Mouse (Mus musculus): ENCODE data around the gene Ern1. TPM values are rescaled to one million over a fixed set of nuclear protein-coding genes. Genes with fewer than 3 reads are reported as not detected.

The Ern1 gene
- polyA plus RNA-seq, 1 experiment = 18.1 TPM

DNA sequence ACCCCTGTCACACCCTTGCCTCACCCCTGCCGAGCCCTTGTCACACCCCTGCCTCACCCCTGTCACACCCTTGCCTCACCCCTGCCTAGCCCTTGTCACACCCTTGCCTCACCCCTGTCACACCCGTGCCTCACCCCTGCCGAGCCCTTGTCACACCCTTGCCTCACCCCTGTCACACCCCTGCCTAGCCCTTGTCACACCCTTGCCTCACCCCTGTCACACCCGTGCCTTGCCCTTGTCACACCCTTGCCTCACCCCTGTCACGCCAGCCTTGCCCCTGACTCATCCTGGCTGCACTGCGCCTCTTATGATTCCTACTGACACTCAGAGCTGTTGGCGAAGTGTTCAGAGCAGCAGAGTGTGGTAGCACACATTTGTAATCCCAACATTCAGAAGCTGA lies 20.0 kb upstream of the Ern1 start:
- Histone ChIP-seq H3K4me1 (replicated peaks; ENCODE audit: control insufficient read depth, insufficient read depth, low read length) (no peaks in the 10 kb centered on the region), H3K4me3 (ENCODE audit: control insufficient read depth, insufficient read depth, low read length) (no peak overlapping the region), H3K36me3 (ENCODE audit: control insufficient read depth, insufficient read depth, low read length) (peaks cover 3% of the 10 kb centered on the region; the same call in 1 of the 2 replicates), H3K27ac (ENCODE audit: control insufficient read depth, insufficient read depth, low read length) (no peak overlapping the region), H3K27me3 (ENCODE audit: control insufficient read depth, insufficient read depth, low read length) (no peaks in the 10 kb centered on the region)
- WGBS = 96% methylated on average over 7 of the region's 7 CpGs
- TF ChIP-seq POLR2A (IDR thresholded peaks at IDR 0.05; ENCODE audit: control insufficient read depth, extremely low read depth, insufficient read depth, low read length, poor library complexity) (no peak), CTCF (IDR thresholded peaks at IDR 0.05; ENCODE audit: borderline replicate concordance, control insufficient read depth, extremely low read depth, insufficient read depth, low read length, poor library complexity) (no peak)
- no peak for DNase-seq

DNA sequence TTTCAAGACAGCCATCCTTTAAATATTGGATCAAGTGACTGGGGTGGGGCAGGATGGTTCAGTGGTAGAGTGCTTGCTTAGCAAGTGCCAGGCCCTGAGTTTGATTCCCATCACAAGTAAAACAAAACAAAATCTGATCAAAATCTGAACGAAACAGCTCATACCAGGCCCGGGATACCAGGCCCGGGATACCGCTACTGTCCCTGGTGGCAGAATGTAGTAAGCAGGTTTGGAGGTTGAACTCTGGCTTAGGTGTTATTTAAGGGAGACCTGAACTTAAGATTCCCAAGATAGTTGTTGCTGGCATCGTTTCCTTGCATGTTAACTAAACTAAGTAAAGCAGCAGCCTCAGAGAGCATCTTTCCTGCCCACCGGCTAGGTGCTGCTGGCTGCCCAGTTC lies 18.6 kb upstream of the Ern1 start:
- Histone ChIP-seq H3K36me3 (ENCODE audit: control insufficient read depth, insufficient read depth, low read length) (no peaks in the 10 kb centered on the region; the same call in 1 of the 2 replicates), H3K27me3 (ENCODE audit: control insufficient read depth, insufficient read depth, low read length) (no peaks in the 10 kb centered on the region), H3K4me3 (ENCODE audit: control insufficient read depth, insufficient read depth, low read length) (no peak overlapping the region), H3K27ac (ENCODE audit: control insufficient read depth, insufficient read depth, low read length) (no peak overlapping the region), H3K4me1 (replicated peaks; ENCODE audit: control insufficient read depth, insufficient read depth, low read length) (peaks cover 5% of the 10 kb centered on the region)
- TF ChIP-seq POLR2A (IDR thresholded peaks at IDR 0.05; ENCODE audit: control insufficient read depth, extremely low read depth, insufficient read depth, low read length, poor library complexity) (no peak), CTCF (IDR thresholded peaks at IDR 0.05; ENCODE audit: borderline replicate concordance, control insufficient read depth, extremely low read depth, insufficient read depth, low read length, poor library complexity) (no peak)
- 97% methylated on average over 6 of the region's 6 CpGs for WGBS
- DNase-seq = no peak

- Histone ChIP-seq H3K36me3 (ENCODE audit: control insufficient read depth, insufficient read depth, low read length) (no peaks in the 10 kb centered on the region), H3K27me3 (ENCODE audit: control insufficient read depth, insufficient read depth, low read length) (no peaks in the 10 kb centered on the region), H3K4me1 (replicated peaks; ENCODE audit: control insufficient read depth, insufficient read depth, low read length) (peaks cover 5% of the 10 kb centered on the region), H3K27ac (ENCODE audit: control insufficient read depth, insufficient read depth, low read length) (no peak overlapping the region), H3K4me3 (ENCODE audit: control insufficient read depth, insufficient read depth, low read length) (no peak overlapping the region)
- TF ChIP-seq POLR2A (IDR thresholded peaks at IDR 0.05; ENCODE audit: control insufficient read depth, extremely low read depth, insufficient read depth, low read length, poor library complexity) = no peak
- TF ChIP-seq CTCF (IDR thresholded peaks at IDR 0.05; ENCODE audit: borderline replicate concordance, control insufficient read depth, extremely low read depth, insufficient read depth, low read length, poor library complexity) = no peak
- no peak for DNase-seq
Measured at GRCm38 (mm10) chr11:106504129-106504528, 16.5 kb upstream of the Ern1 start.

DNA sequence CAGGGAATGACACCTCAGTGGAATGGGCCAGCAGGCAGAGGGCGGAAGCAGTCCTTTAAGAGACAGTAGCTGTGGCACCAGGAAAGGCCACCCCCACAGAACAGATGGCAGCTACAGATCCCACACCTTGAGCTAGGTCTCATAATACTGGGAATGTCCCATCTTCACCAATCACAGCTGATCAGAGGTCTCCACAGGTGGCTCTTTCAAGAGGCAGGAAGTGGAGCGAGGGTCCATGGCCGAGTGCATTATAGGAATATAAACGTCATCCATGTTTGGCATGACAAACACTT lies 15.7 kb upstream of the Ern1 start:
- TF ChIP-seq POLR2A (IDR thresholded peaks at IDR 0.05; ENCODE audit: control insufficient read depth, extremely low read depth, insufficient read depth, low read length, poor library complexity) = no peak
- no peak for TF ChIP-seq CTCF (IDR thresholded peaks at IDR 0.05; ENCODE audit: borderline replicate concordance, control insufficient read depth, extremely low read depth, insufficient read depth, low read length, poor library complexity)
- Histone ChIP-seq H3K4me1 (replicated peaks; ENCODE audit: control insufficient read depth, insufficient read depth, low read length) (peaks cover 5% of the 10 kb centered on the region), H3K27ac (ENCODE audit: control insufficient read depth, insufficient read depth, low read length) (no peak overlapping the region), H3K4me3 (ENCODE audit: control insufficient read depth, insufficient read depth, low read length) (no peak overlapping the region), H3K36me3 (ENCODE audit: control insufficient read depth, insufficient read depth, low read length) (no peaks in the 10 kb centered on the region), H3K27me3 (ENCODE audit: control insufficient read depth, insufficient read depth, low read length) (no peaks in the 10 kb centered on the region)
- WGBS = 86% methylated on average over 4 of the region's 4 CpGs
- no peak for DNase-seq

DNA sequence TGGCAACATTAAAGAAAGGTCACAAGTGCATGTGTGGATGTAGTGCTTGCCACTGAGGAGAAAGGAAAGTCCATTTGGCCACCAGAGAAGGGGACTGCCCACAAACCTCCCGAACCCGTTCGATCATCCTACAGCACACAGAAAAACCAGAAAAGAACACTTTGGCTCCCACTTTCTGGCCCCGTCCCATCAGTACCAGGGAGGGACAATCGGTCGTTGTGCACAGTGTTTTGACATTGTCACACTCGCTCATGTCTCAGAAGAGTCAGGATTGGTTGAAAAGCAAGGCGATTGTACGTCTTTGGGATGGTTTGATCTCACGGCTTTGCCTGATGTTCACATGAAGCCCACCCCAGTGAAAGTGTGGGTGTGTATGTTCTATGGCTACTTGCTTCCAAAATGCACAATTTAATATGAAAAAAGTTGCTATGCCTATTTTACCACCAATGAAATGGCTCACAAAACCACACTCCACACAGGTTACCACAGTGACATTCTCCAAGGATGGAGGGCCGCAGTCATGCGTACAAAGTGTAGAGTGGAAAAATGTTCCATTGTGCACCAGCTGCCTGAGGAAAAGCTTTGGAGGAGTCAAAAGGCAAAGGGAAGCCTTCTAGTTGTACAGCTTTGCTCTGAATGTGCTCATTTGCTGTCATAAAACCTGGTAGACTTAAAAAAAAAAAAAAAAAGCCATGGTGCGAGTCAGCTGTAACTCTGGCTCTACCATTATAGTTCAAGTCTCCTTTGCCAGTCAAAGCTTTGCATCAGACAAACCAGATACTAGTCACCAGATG lies 15.2 kb upstream of the Ern1 start:
- DNase-seq = no peak
- Histone ChIP-seq H3K27ac (ENCODE audit: control insufficient read depth, insufficient read depth, low read length) (no peak overlapping the region), H3K36me3 (ENCODE audit: control insufficient read depth, insufficient read depth, low read length) (no peaks in the 10 kb centered on the region), H3K4me1 (replicated peaks; ENCODE audit: control insufficient read depth, insufficient read depth, low read length) (peaks cover 5% of the 10 kb centered on the region), H3K27me3 (ENCODE audit: control insufficient read depth, insufficient read depth, low read length) (no peaks in the 10 kb centered on the region), H3K4me3 (ENCODE audit: control insufficient read depth, insufficient read depth, low read length) (no peak overlapping the region)
- TF ChIP-seq CTCF (IDR thresholded peaks at IDR 0.05; ENCODE audit: borderline replicate concordance, control insufficient read depth, extremely low read depth, insufficient read depth, low read length, poor library complexity) (no peak), POLR2A (IDR thresholded peaks at IDR 0.05; ENCODE audit: control insufficient read depth, extremely low read depth, insufficient read depth, low read length, poor library complexity) (no peak)
- WGBS = 90% methylated on average over 13 of the region's 13 CpGs

DNA sequence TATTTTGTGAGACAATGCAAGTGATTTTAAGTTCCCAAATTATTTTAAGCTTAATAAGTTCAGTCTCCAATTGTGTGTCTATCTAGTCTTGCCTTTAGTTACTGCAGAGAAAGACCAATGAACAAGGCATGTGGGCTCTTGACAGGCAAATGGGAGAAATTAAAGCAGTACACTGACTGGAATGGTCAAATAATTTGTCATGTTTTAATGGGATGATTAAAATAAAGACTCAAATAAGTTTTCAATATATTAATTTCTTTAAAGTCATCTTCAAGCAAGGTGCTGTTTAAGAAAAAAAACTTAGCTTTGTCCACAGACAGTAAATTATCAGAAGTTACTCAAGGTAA lies 14.5 kb upstream of the Ern1 start:
- H3K27me3 ChIP-seq (ENCODE audit: control insufficient read depth, insufficient read depth, low read length) = no peaks in the 10 kb centered on the region
- H3K27ac ChIP-seq (ENCODE audit: control insufficient read depth, insufficient read depth, low read length) = no peak overlapping the region
- H3K36me3 ChIP-seq (ENCODE audit: control insufficient read depth, insufficient read depth, low read length) = no peaks in the 10 kb centered on the region
- DNase-seq = no peak
- TF ChIP-seq CTCF (IDR thresholded peaks at IDR 0.05; ENCODE audit: borderline replicate concordance, control insufficient read depth, extremely low read depth, insufficient read depth, low read length, poor library complexity) (no peak), POLR2A (IDR thresholded peaks at IDR 0.05; ENCODE audit: control insufficient read depth, extremely low read depth, insufficient read depth, low read length, poor library complexity) (no peak)
- H3K4me3 ChIP-seq (ENCODE audit: control insufficient read depth, insufficient read depth, low read length) = no peak overlapping the region
- peaks cover 5% of the 10 kb centered on the region for H3K4me1 ChIP-seq (replicated peaks; ENCODE audit: control insufficient read depth, insufficient read depth, low read length)

Measured in thymus, adult 2 months (tissue).